Mouse (Mus musculus) hindbrain, embryonic 11.5 days (tissue): ENCODE results near the gene Tm4sf1. TPM values are rescaled to one million over a fixed set of nuclear protein-coding genes. Genes with fewer than 3 reads are reported as not detected.

Source experiments
- ATAC-seq: fragments of 200-750 bp; cut with Nextera tagmentation; 2 replicates; pipeline ENCODE4 v1.8.0; 2017; ENCODE audit warnings: mild to moderate bottlenecking, moderate TSS enrichment, moderate library complexity; ENCODE audit not compliant: low FRiP score
- DNase-seq: peaks from one replicate; pipeline ENCODE4 v3.0.0-alpha.2; 2015; ENCODE audit warnings: low spot score
- H3K27ac ChIP-seq: fragments of 300-500 bp; sonication (generic); 2 replicates; pipeline ENCODE4 v1.5.1; 2014; ENCODE audit warnings: mild to moderate bottlenecking, low read depth, low read length
- H3K27me3 ChIP-seq: fragments of 300-500 bp; sonication (generic); 2 replicates; pipeline ENCODE4 v1.6.1; 2014; ENCODE audit warnings: mild to moderate bottlenecking, low read length, moderate library complexity, mixed read lengths; ENCODE audit not compliant: control insufficient read depth, insufficient read depth
- H3K36me3 ChIP-seq: fragments of 300-500 bp; sonication (generic); 2 replicates; pipeline ENCODE4 v1.6.1; 2014; ENCODE audit warnings: mild to moderate bottlenecking, low read length, moderate library complexity, mixed read lengths; ENCODE audit not compliant: control insufficient read depth, insufficient read depth
- H3K4me1 ChIP-seq: fragments of 300-500 bp; sonication (generic); replicated peaks from 2 replicates; pipeline ENCODE4 v1.6.1; 2014; ENCODE audit warnings: low read length, mixed read lengths; ENCODE audit not compliant: control insufficient read depth, insufficient read depth
- H3K4me2 ChIP-seq: fragments of 300-500 bp; sonication (generic); replicated peaks from 2 replicates; pipeline ENCODE4 v1.6.1; 2014; ENCODE audit warnings: mild to moderate bottlenecking, low read depth, low read length
- H3K4me3 ChIP-seq: fragments of 300-500 bp; sonication (generic); 2 replicates; pipeline ENCODE4 v1.5.1; 2014; ENCODE audit warnings: low read depth, low read length
- H3K9ac ChIP-seq: fragments of 300-500 bp; sonication (generic); 2 replicates; pipeline ENCODE4 v1.6.1; 2014; ENCODE audit warnings: low read depth, low read length
- H3K9me3 ChIP-seq: fragments of 300-500 bp; sonication (generic); 2 replicates; pipeline ENCODE4 v1.6.1; 2016; ENCODE audit warnings: low read length; ENCODE audit not compliant: control insufficient read depth
- WGBS: fragments of 180-500 bp; shearing (Covaris S2); extraction: QIAGEN DNeasy Blood & Tissue Kit; methylation state at CpG from one replicate; pipeline ENCODE4 v1.1.7; 2014; 5-methylcytosine and 5-hydroxymethylcytosine counted together
- polyA plus RNA-seq: library from polyadenylated mRNA; unstranded; fragments of >200 nt; fragmentation: Nextera tagmentation; extraction: Ambion mirVana; gene quantifications from 2 replicates; pipeline ENCODE4 v1.2.1, GENCODE M21; 2014

The Tm4sf1 gene
- polyA plus RNA-seq, 1 experiment from 2014 or later = 15.2 TPM

- Histone ChIP-seq H3K36me3 (no peaks in the 10 kb centered on the region), H3K27ac (no peak overlapping the region), H3K27me3 (no peaks in the 10 kb centered on the region), H3K4me1 (no peaks in the 10 kb centered on the region), H3K4me2 (no peak overlapping the region), H3K4me3 (no peak overlapping the region), H3K9ac (no peak overlapping the region), H3K9me3 (no peaks in the 10 kb centered on the region)
- WGBS = 79% methylated on average over 21 of the region's 21 CpGs
- no peak for DNase-seq
- ATAC-seq = no peak
Measured at GRCm38 (mm10) chr3:57294742-57295525, 6.9 kb downstream of the Tm4sf1 start.

- no peak for ATAC-seq
- 57% methylated on average over 4 of the region's 4 CpGs for WGBS
- H3K4me1 ChIP-seq = no peaks in the 10 kb centered on the region
- no peak overlapping the region for H3K9ac ChIP-seq
- no peak for DNase-seq
- no peaks in the 10 kb centered on the region for H3K36me3 ChIP-seq
- no peaks in the 10 kb centered on the region for H3K9me3 ChIP-seq
- no peak overlapping the region for H3K4me2 ChIP-seq
- no peak overlapping the region for H3K4me3 ChIP-seq
- no peak overlapping the region for H3K27ac ChIP-seq
- no peaks in the 10 kb centered on the region for H3K27me3 ChIP-seq
Measured at GRCm38 (mm10) chr3:57293925-57294324, 7.9 kb downstream of the Tm4sf1 start.

GRCm38 (mm10) chr3:57292826-57293225, 9.0 kb downstream of the Tm4sf1 start:
- ATAC-seq (no peak), DNase-seq (no peak)
- H3K27ac ChIP-seq = no peak overlapping the region
- no peaks in the 10 kb centered on the region for H3K27me3 ChIP-seq
- H3K9me3 ChIP-seq = no peaks in the 10 kb centered on the region
- no peaks in the 10 kb centered on the region for H3K36me3 ChIP-seq
- H3K4me3 ChIP-seq = no peak overlapping the region
- H3K4me2 ChIP-seq = no peak overlapping the region
- WGBS = 76% methylated on average over 11 of the region's 11 CpGs
- H3K9ac ChIP-seq = no peak overlapping the region
- no peaks in the 10 kb centered on the region for H3K4me1 ChIP-seq

GRCm38 (mm10) chr3:57288944-57289491, 12.8 kb downstream of the Tm4sf1 start:
- H3K27ac ChIP-seq = no peak overlapping the region
- no peak overlapping the region for H3K9ac ChIP-seq
- H3K4me3 ChIP-seq = no peak overlapping the region
- 85% methylated on average over 1 of the region's 1 CpGs for WGBS
- no peaks in the 10 kb centered on the region for H3K4me1 ChIP-seq
- H3K27me3 ChIP-seq = no peaks in the 10 kb centered on the region
- H3K36me3 ChIP-seq = no peaks in the 10 kb centered on the region
- ATAC-seq (no peak), DNase-seq (no peak)
- no peaks in the 10 kb centered on the region for H3K9me3 ChIP-seq
- no peak overlapping the region for H3K4me2 ChIP-seq

- no peaks in the 10 kb centered on the region for H3K9me3 ChIP-seq
- DNase-seq = no peak
- no peaks in the 10 kb centered on the region for H3K36me3 ChIP-seq
- no peak overlapping the region for H3K4me3 ChIP-seq
- 48% methylated on average over 7 of the region's 7 CpGs for WGBS
- H3K9ac ChIP-seq = no peak overlapping the region
- no peak overlapping the region for H3K4me2 ChIP-seq
- no peak overlapping the region for H3K27ac ChIP-seq
- H3K27me3 ChIP-seq = no peaks in the 10 kb centered on the region
- no peaks in the 10 kb centered on the region for H3K4me1 ChIP-seq
- ATAC-seq = no peak
Measured at GRCm38 (mm10) chr3:57287854-57288720, 13.7 kb downstream of the Tm4sf1 start.

GRCm38 (mm10) chr3:57287438-57287837, 14.3 kb downstream of the Tm4sf1 start:
- WGBS = 64% methylated on average over 4 of the region's 4 CpGs
- ATAC-seq = no peak

GRCm38 (mm10) chr3:57278225-57278624, 23.6 kb downstream of the Tm4sf1 start:
- no peak for ATAC-seq
- H3K4me1 ChIP-seq = no peaks in the 10 kb centered on the region

More at GRCm38 (mm10) chr3:57287438-57287837, 14.3 kb downstream of the Tm4sf1 start:
- H3K4me1 ChIP-seq = no peaks in the 10 kb centered on the region
- H3K4me3 ChIP-seq = no peak overlapping the region
- no peak for DNase-seq
- no peak overlapping the region for H3K27ac ChIP-seq
- no peak overlapping the region for H3K9ac ChIP-seq
- no peaks in the 10 kb centered on the region for H3K9me3 ChIP-seq
- no peaks in the 10 kb centered on the region for H3K36me3 ChIP-seq
- no peaks in the 10 kb centered on the region for H3K27me3 ChIP-seq
- no peak overlapping the region for H3K4me2 ChIP-seq

GRCm38 (mm10) chr3:57277453-57277852, 24.3 kb downstream of the Tm4sf1 start:
- no peaks in the 10 kb centered on the region for H3K36me3 ChIP-seq

More at GRCm38 (mm10) chr3:57278225-57278624, 23.6 kb downstream of the Tm4sf1 start:
- Histone ChIP-seq H3K4me2 (no peak overlapping the region), H3K27ac (no peak overlapping the region), H3K36me3 (no peaks in the 10 kb centered on the region), H3K27me3 (no peaks in the 10 kb centered on the region), H3K9me3 (no peaks in the 10 kb centered on the region), H3K9ac (no peak overlapping the region), H3K4me3 (no peak overlapping the region)
- DNase-seq = no peak
- WGBS = 92% methylated on average over 4 of the region's 4 CpGs

More at GRCm38 (mm10) chr3:57277453-57277852, 24.3 kb downstream of the Tm4sf1 start:
- DNase-seq = no peak
- 86% methylated on average over 5 of the region's 5 CpGs for WGBS
- no peak overlapping the region for H3K27ac ChIP-seq
- ATAC-seq = no peak
- no peaks in the 10 kb centered on the region for H3K27me3 ChIP-seq
- no peak overlapping the region for H3K4me2 ChIP-seq
- no peaks in the 10 kb centered on the region for H3K4me1 ChIP-seq
- no peaks in the 10 kb centered on the region for H3K9me3 ChIP-seq
- H3K4me3 ChIP-seq = no peak overlapping the region
- no peak overlapping the region for H3K9ac ChIP-seq
